Comparison of ENCODE assay signal across 8 mouse cellular contexts in genomic region chr4:35099865-35100780, GRCm38 (mm10). TPM values are rescaled to one million over a fixed set of nuclear protein-coding genes. Genes with fewer than 3 reads are reported as not detected.
DNase-seq lines count a peak whose midpoint lies in the region; ATAC-seq and TF ChIP-seq lines count a peak whose summit lies in the region.

No protein-coding gene starts in this region.

- peak overlapping the region; percentile 45; the same call in 1 of the 2 replicates for H3K9ac ChIP-seq in embryonic facial prominence, embryonic 12.5 days
- peak overlapping the region; percentile 38; the same call in 1 of the 2 replicates for H3K9ac ChIP-seq in intestine, postnatal 0 days (ENCODE audit: low read depth, low read length)

- no peaks in the 10 kb centered on the region for H3K36me3 ChIP-seq in embryonic facial prominence, embryonic 12.5 days
- no peaks in the 10 kb centered on the region for H3K36me3 ChIP-seq in intestine, postnatal 0 days (ENCODE audit: control insufficient read depth, insufficient read depth)

- intact Hi-C loops in left cerebral cortex, postnatal 25 days (cut with DNase I) = loop anchor here (5.0 kb wide), 1 partner anchor 138 kb away; no protein-coding TSS in a partner anchor

- no peaks in the 10 kb centered on the region for H3K27me3 ChIP-seq in embryonic facial prominence, embryonic 12.5 days
- no peaks in the 10 kb centered on the region for H3K27me3 ChIP-seq in intestine, postnatal 0 days (replicated peaks; ENCODE audit: control insufficient read depth, insufficient read depth, low read length)

- DNase-seq in adrenal gland, postnatal 4 days (ENCODE audit: low spot score in 2 of 2) = peak; percentile 46 to 69
- peak; percentile 72 to 83 for DNase-seq in left cerebral cortex, postnatal 25 days (ENCODE audit: low spot score in 2 of 2)
- peak; percentile 69 for DNase-seq in right cerebral cortex, postnatal 14 days
- DNase-seq in urinary bladder, postnatal 36 days (ENCODE audit: low spot score in 2 of 2) = peak; percentile 46 to 85

- H3K9me3 ChIP-seq in embryonic facial prominence, embryonic 12.5 days = no peaks in the 10 kb centered on the region
- no peaks in the 10 kb centered on the region for H3K9me3 ChIP-seq in intestine, postnatal 0 days (ENCODE audit: control insufficient read depth)

- peak; percentile 73 for ATAC-seq in embryonic facial prominence, embryonic 12.5 days (ENCODE audit: insufficient number of reproducible peaks, insufficient read depth, low FRiP score, low TSS enrichment)
- ATAC-seq in granulocyte monocyte progenitor cell, adult 5-6 weeks (replicated peaks; ENCODE audit: poor library complexity, severe bottlenecking) = peak; percentile 92
- peak; percentile 51 for ATAC-seq in intestine, postnatal 0 days
- ATAC-seq in megakaryocyte-erythroid progenitor cell, adult 5-6 weeks (replicated peaks; ENCODE audit: low FRiP score, low TSS enrichment, poor library complexity, severe bottlenecking) = peak; percentile 98

- WGBS in embryonic facial prominence, embryonic 12.5 days = 8% methylated on average over 29 of the region's 29 CpGs
- WGBS in intestine, postnatal 0 days = 13% methylated on average over 29 of the region's 29 CpGs

- peak overlapping the region; percentile 33 for H3K4me3 ChIP-seq in embryonic facial prominence, embryonic 12.5 days
- H3K4me3 ChIP-seq in intestine, postnatal 0 days (ENCODE audit: low read depth, low read length) = peak overlapping the region; percentile 21

- TF ChIP-seq CTCF in intestine, postnatal 0 days (IDR thresholded peaks at IDR 0.05; ENCODE audit: low read depth) = no peak

- peak overlapping the region; percentile 51 for H3K4me2 ChIP-seq in embryonic facial prominence, embryonic 12.5 days (replicated peaks)
- H3K4me2 ChIP-seq in intestine, postnatal 0 days (replicated peaks; ENCODE audit: low read depth) = peak overlapping the region; percentile 69

- peak overlapping the region; percentile 60; the same call in 1 of the 2 replicates for H3K27ac ChIP-seq in embryonic facial prominence, embryonic 12.5 days
- H3K27ac ChIP-seq in intestine, postnatal 0 days (ENCODE audit: low read depth, low read length) = peak overlapping the region; percentile 29; the same call in 1 of the 2 replicates

- peaks cover 30% of the 10 kb centered on the region for H3K4me1 ChIP-seq in embryonic facial prominence, embryonic 12.5 days
- H3K4me1 ChIP-seq in intestine, postnatal 0 days (replicated peaks; ENCODE audit: control insufficient read depth, insufficient read depth, low read length) = peaks cover 14% of the 10 kb centered on the region

RNA-seq across cellular contexts. Expression of gene Ifnk, which starts 51.7 kb away (rescaled TPM):
- total RNA-seq in adrenal gland, postnatal 4 days (2021) = not detected
- 0.42 and 0.59 TPM in 2 replicates for polyA plus RNA-seq in embryonic facial prominence, embryonic 12.5 days (2016; fragmentation: Nextera tagmentation; extraction: Ambion mirVana)
- not detected in 2 replicates for total RNA-seq in granulocyte monocyte progenitor cell, adult 5-6 weeks (2014; fragmentation: Nextera tagmentation)
- total RNA-seq in granulocyte monocyte progenitor cell, adult 5-6 weeks (2017) = not detected in 2 replicates
- 0.25 and 0.51 TPM in 2 replicates for polyA plus RNA-seq in intestine, postnatal 0 days (2015; fragmentation: Nextera tagmentation; extraction: Ambion mirVana)
- not detected for total RNA-seq in left cerebral cortex, postnatal 25 days (2021)
- not detected in 2 replicates for total RNA-seq in megakaryocyte-erythroid progenitor cell, adult 5-6 weeks (2014; fragmentation: Nextera tagmentation)
- not detected in 2 replicates for total RNA-seq in megakaryocyte-erythroid progenitor cell, adult 5-6 weeks (2017)

RNA-seq across cellular contexts. Expression of gene Mob3b, which starts 57.2 kb away (rescaled TPM):
- 10 to 100 TPM; 32.8 to 36.2 TPM for total RNA-seq in adrenal gland, postnatal 4 days (2021)
- polyA plus RNA-seq in embryonic facial prominence, embryonic 12.5 days (2016; fragmentation: Nextera tagmentation; extraction: Ambion mirVana) = 16.6 and 16.9 TPM in 2 replicates
- 1.4 and 7.8 TPM in 2 replicates for total RNA-seq in granulocyte monocyte progenitor cell, adult 5-6 weeks (2014; fragmentation: Nextera tagmentation)
- total RNA-seq in granulocyte monocyte progenitor cell, adult 5-6 weeks (2017) = 0.77 and 2.2 TPM in 2 replicates
- polyA plus RNA-seq in intestine, postnatal 0 days (2015; fragmentation: Nextera tagmentation; extraction: Ambion mirVana) = 21.0 and 21.2 TPM in 2 replicates
- total RNA-seq in left cerebral cortex, postnatal 25 days (2021) = 1 to 10 TPM; 4.6 to 6.8 TPM
- total RNA-seq in megakaryocyte-erythroid progenitor cell, adult 5-6 weeks (2014; fragmentation: Nextera tagmentation) = 2.1 and 6.6 TPM in 2 replicates
- 2.2 and 3.1 TPM in 2 replicates for total RNA-seq in megakaryocyte-erythroid progenitor cell, adult 5-6 weeks (2017)

Comparison
In these comparisons a context has a peak if more than half of its experiments do, and no peak if none do; other contexts are left out.
1. Peak in every context shown above with its lines: DNase-seq, ATAC-seq, H3K4me3 ChIP-seq and H3K27ac ChIP-seq.